Mouse (Mus musculus): Measurements from ENCODE around the gene Nr4a1.

Gene Nr4a1

DNA sequence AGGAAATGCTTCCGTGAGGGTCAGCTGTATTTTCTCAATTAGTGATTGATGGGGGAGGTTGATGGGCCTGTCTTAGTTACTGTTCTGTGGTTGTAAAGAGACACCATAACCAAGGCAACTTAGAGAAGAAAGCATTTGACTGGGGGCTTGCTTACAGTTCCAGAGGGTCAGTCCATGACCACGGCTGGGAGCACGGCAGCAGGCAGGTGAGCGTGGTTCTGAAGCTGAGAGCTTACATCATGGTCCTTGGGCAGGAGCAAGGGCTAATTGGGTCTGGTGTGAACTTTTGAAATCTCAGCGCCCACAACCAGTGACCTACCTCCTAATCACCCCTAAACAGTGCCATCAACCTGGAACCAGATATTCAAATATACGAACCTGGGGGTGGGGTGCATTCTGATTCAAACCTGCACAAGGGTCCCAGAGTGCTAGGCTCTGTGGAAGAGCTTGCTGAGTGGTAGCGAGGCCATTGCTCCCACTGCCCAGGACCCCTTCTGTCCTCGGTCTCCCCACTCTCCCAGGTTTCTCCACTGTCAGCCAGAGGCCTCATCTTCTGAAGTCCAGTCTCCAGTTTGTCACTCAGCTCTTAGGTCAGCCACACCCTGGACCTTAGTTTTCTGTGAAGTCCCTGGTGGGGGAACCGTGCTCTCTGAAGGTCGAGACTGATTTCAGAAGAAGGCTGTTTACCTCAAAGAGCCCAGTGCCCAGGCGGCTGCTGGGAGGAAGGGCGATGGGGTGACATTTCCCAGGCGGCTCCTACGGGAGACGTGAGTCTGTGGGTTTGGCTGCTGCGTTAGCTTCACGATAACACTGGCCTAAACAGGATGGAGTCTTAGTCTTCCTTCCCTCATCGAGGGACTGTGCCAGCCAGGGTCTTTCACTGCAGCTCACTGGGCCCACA is 63.1 kb downstream of the Nr4a1 start:
- DNase-seq: no peak

DNA sequence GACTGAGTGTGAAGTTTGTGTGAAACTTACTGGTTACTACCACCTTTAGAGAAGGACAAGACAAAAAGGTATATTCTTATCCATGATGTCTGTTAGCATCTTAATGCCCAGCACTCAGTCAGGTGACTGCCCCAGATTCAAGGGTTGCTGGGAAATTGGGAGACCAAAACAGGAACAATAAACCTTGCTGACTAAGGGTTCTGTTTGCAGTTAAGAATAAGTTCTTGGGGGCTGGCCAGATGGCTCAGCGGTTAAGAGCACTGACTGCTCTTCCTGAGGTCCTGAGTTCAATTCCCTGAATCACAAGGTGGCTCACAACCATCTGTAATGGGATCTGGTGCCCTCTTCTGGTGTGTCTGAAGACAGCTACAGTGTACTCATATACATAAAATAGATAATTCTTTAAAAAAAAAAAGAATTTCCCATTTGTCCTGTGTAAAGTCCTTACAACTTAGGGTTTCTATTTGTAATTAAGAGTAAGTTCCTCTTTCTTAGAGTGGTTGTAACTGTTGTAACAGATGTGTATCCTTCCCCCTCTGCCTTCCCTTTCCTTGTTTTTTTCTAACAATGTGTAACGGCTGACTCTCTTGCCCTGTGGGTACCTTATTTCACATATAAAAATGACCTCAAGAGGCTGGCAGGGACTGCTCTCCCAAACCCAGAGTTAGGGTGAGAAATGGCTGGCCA is 63.9 kb downstream of the Nr4a1 start:
- DNase-seq: no peak

DNA sequence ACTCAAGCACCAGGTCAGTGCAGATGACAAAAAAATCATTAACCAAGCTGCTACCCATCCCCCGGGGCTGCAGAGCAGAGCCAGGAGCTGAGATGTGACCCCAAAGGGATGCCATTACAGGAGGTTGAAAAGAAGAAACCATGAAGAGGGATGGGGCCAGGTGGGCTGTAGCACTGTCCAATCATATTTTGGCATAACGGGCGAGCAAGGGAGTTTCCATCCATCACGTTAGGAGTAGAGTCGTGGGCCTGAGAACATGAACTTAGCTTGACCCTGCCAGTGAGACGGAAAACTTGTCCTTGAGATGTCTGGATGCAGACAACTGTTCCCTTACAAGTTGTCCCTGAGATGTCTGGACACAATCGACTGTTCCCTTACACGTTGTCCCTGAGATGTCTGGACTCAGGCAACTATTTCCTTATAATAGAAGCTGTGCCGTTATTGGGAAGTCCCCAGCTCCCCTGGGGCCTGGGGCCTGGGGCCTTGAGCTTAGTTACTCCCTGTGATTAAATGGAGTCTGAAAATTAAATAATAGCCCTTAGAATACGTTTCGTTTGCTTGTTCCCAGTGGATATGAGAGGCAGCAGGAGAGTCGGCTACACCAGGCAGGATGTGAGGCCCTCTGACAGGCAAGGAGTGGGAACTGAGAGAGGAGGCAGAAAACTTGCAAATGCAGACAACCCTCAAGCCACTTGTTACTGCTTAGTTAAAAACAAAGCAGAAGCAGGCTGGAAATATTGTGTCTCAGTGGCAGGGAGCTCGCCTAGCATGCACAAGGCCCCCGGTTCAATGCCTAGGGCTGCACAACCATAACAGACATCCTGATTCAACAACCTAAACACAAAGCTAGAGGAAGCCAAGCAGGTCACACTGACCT is 65.1 kb downstream of the Nr4a1 start:
- DNase-seq: no peak

- DNase-seq: no peak
Observed at GRCm38 (mm10) chr15:101320010-101320617, 66.0 kb downstream of the Nr4a1 start.

GRCm38 (mm10) chr15:101320618-101321041 is 66.6 kb downstream of the Nr4a1 start:
- no peak for DNase-seq

DNA sequence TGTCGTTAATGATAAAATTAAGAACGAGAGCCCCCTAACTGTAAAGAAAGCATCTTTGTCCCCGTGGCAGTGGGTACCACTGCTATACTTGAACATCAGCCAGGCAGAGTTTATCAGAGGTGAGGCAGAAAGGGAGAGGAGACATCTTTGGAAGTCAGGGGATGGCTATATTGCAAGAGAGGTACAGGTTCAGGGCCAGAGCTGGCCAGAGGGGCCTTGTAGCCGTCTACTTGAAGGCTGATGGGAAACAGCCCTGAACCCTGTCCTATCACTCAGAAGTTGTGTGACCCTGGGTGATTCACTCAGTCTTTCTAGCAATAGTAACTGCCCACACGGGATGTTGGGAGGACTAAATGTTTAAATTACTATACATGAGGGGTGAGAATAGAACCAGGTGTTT is 67.1 kb downstream of the Nr4a1 start:
- DNase-seq: no peak

DNA sequence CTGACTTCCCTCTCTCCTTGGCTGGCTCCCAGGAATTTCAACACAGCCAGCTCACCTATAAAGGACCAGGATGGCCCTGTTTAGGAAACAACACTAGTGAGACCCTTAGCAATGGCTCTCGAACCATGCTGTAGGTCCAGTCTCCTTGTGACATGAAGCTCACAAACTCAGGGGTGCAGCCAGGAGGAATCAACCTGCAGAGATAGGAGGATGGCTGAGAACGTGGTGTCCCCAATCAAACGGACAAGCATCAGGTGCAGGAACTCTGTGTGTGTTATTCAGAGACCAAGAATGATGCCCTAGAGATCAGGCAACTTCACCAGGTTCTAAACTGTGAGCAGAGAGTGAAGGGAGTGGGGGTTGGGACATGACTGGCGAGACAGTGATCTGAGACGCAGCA is 68.0 kb downstream of the Nr4a1 start:
- no peak for DNase-seq

GRCm38 (mm10) chr15:101322640-101323039 is 68.6 kb downstream of the Nr4a1 start:
- no peak for DNase-seq

GRCm38 (mm10) chr15:101323511-101323910 is 69.4 kb downstream of the Nr4a1 start:
- DNase-seq: no peak

Measured in cerebellum, postnatal 10 days (tissue).